Mouse (Mus musculus): ENCODE data around the gene Prdx5.

The Prdx5 gene

DNA sequence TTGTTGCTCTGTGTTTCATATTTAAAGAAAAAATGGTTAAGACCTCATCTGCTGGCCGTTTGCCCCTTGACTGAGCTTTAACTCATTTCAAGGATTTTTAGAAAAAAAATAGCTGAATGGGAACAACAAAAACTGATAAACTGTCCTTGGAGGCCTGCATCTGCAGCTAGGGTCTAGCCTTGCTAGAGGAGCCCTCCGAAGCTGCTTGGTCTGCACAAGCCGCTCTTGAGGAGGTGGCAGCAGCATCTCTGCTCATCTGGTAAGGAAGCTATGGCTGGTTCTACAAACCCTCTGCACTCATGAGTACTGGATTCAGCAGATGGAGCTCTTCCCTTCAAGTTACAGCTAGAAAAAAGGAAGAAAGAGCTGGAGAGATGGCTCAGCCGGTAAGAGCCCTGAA lies 31.9 kb downstream of the Prdx5 start:
- in situ Hi-C loops (cut with MboI) = no loop called here

DNA sequence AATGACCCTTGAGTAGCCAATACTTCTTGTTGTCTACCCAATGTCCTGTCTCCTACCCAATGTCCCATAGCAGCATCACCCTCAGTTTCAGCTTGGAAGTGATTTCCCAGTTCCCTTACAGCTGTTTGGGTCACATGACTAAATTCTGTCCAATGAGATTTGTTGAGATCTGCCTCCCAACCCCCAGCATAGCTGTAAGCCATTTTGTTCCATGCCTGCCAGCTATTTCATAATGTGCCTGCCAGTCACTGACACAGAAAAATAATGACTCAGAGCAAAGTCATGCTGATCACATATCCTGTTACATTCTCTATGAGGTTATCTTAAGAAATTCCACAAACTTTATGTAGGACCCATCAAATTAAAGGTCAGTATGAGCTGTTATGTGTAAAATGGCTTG lies 33.1 kb downstream of the Prdx5 start:
- in situ Hi-C loops (cut with MboI) = no loop called here

DNA sequence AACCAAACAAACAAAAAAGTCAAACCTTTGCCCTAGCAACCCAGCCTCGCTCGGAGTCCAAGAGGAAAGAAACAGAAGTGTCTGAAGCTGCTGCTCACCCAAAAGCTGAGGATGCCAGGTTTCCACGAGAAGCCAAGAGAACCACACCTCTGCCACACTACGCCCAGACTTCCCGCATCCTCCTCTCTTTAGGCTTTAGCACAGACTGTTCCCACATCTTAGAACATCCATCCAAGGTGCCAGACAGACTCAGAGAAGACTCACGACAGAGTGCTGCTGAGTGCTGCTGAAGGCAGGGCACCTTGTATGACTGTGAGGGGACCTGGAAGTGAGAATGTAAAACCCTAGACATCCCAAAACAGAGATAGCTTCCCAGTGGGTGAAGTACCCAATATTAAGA lies 34.1 kb downstream of the Prdx5 start:
- in situ Hi-C loops (cut with MboI) = no loop called here

DNA sequence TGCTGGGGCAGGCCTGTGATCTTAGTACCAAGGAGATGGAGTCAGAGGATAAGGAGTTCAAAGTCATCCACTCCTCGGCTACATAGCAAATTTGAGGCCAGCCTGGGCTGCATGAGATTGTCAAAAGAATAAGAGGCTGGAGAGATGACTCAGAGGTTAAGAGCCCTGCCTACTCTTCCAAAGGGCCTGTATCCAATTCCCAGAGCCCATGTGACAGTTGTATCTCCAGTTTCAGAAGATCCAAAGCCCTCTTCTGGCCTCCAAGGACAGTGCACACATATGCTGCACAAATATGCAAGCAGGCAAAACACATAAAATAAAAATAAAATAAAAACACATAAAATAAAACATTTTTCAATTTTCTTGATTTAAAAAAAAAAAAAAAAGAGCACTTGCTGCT lies 35.6 kb downstream of the Prdx5 start:
- in situ Hi-C loops (cut with MboI) = no loop called here

DNA sequence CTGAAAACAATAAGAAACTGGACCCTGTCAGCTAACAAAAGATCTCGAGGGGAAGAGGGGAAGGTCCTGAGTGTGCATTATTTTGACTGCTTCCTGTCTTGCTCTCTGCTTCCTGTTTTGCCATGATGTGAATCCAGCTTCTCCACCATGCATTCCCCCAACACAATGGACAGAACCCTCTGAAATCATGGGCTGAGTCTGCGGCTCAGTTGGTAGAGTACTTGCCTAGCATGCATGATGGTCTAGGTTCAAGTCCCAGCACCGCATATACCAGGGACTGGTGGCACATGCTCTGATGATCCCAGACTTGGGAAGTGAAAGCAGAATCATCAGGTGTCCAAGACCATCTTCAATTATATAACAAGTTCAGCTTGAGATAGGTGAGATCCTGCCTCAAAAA lies 37.2 kb downstream of the Prdx5 start:
- in situ Hi-C loops (cut with MboI) = no loop called here

DNA sequence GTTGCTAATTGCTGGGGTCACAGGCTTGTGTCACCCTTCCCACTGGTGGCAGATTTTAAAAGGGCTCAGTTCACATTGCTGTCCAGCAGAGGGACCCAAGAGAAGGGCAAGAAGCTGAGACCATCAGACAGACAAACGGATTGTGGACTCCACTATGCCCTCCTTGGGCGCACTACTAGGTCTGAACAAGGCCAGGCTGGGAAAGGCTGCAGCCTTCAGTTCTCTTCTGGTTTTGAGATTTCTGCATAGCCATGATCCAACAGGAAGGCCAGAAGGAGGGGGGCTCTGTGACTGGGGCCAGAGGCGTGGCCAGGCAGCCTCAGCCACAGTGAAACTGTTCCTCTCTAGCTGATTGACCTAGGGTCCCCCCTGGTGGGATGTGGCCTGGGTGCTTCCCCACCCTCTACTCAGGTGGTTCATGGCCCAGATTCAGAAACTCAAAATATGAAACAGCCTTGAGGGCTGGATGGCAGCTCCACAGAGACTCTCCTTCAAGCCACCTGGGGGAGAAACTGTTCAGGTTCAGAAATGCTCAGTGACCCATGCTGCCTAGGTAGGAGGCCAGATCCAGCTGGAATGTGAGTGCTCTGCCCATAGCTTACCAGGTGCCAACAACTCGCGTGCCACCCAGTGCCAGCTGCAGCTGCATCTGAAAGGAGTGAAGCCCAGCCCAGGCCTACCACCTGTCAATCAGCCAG lies 38.2 kb downstream of the Prdx5 start:
- in situ Hi-C loops (cut with MboI) = no loop called here

DNA sequence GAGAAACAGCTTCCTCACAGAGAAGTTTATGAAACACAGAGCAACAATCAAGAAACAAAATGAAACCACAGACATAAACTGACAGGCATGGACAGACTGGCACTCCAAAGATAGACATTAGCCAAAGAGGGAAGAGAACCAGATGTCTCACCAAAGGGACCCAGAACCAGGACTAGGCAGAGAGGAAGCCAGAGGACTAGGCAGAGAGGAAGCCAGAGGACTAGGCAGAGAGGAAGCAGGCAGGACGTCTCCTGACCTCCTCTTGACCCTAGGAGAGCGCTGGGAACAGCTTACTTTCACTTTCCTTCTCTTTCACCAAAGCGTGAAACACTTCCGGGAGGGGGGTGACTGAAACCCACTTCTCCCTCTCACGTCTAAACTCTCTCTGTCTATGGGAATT lies 40.6 kb downstream of the Prdx5 start:
- in situ Hi-C loops (cut with MboI) = no loop called here

DNA sequence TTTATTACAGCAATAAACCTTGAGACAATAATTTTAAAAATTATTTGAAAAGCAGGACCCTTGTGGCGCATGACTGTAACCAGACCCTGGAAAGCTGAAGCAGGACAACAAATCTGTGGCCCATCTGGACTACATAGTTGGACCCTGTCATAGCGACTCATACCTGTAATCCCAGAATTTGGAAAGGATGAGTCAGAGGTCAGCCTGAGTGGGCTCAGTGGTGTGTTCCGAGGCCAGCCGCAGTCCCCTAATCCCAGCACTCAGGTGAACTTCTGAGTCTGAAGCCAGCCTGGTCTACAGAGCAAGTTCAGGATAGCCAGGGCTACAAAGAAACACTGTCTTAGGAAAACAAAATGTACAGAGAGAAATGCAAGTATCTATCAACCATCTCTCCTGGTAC lies 48.5 kb downstream of the Prdx5 start:
- in situ Hi-C loops (cut with MboI) = no loop called here

DNA sequence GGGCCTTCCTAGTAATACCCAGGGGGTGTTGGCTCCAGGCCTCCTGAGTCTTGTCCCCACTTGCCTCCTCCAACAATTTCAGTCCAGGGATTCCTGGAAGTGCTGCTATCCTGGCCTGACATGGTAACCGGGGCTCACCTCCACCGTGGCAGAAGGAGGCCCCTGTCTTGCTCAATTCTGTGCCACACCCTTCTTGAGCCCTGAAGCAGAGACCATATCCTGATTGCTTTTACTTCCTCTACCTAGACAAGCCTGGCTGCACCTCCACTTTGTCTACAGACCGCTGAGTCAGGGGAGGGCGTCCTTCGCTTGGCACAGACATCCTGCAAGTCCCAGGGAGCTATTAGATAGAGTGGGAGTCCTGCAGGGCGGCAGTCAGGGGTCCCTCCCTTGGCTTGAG lies 49.2 kb downstream of the Prdx5 start:
- in situ Hi-C loops (cut with MboI) = no loop called here

DNA sequence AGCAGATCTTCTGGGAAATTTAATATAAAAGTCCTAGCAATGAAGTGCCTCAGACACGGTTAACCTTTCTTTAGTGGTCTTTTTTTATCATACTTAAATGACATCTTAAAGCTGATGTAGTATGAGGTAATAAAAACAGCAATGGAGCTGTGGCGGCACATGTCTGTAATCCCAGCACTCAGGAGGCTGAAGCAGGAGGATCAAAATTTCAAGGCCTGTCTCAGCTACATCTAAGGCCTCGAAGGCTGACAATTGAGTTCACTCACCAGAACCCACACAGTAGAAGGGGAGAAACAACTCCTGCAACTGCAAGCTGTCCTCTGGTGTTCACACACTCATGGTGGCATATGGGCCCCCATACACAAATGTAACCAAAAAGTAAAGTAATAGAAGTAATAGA lies 49.9 kb downstream of the Prdx5 start:
- in situ Hi-C loops (cut with MboI) = no loop called here

DNA sequence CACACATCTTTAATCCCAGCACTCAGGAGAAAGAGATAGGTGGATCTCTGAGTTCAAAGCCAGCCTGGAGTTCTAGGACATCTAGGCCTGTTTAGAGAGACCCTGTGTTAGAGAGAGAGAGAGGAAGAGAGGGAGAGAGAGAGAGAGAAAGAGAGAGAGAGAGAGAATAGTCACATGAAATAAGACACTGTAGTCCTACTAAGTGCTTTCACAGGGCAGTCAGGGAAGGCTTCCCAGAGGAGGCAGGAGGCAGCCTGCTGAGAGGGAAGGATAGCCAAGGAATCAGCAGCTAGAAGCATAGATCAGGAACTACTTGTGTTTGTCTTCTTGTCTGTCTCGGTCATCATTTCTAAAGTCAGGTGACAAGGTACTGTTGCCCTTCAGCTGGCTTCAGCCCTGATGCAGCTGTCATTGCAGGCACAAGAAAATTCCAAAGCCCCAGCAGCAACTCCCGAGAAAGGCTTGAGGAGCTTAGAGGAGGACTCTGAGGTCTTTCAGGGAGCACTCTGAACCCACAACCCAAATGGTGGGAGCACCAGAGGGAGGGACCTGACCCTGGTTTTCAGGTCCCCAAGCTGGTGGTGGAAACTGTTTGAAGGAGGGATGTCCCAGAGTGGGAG lies 50.8 kb downstream of the Prdx5 start:
- in situ Hi-C loops (cut with MboI) = no loop called here

DNA sequence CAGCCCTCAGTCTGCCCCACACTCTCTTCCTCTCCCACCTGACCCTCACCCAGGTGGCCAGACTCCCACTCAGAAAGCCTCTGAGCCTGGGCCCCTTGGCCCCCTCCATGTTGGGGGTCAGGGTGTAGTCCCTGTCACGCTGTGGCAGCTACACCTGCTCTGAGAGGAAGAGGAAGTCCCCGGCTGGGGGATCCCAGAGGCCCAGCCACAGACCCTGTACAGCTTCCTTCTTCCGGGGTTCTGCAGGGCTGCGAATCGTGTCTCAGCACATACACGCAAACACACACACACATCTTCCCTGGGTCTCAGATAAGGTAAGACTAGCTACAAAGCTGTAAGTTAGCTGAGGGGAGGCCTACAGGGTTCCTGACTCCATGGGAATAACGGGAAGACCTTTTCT lies 51.9 kb downstream of the Prdx5 start, which contains the start of gene Ccdc88b:
TSS of gene Ccdc88b (minus strand) at position 181 of the 400 bp plus-strand sequence.
- in situ Hi-C loops (cut with MboI) = no loop called here

DNA sequence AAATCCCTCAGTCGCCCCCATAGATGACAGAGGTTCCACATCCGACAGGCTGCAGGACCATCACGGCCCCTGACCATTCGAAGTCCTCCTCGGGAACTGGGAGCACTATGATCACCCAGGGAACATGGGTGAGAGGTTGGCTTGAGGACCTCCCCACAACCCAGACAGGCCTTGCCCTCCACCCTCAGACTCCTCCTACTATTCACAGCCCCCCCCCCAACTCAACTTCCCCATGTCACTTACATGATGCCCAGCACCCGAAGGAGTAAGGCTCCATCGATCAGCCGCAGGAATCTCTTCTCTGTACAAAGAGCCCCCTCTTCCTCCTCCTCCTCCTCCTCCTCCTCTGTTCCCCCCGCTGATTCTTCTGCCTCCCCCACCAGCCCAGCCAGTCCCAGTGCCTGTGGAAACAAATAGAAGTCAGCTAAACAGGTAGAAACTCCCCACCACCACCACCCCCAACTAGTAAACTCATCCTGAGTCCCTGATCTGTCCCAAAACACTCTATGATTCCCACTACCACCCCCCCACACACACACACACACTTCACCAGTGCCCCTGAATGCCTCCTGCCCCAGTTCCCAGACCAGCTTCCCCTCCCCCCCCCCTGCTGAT lies 52.4 kb downstream of the Prdx5 start:
- in situ Hi-C loops (cut with MboI) = no loop called here

DNA sequence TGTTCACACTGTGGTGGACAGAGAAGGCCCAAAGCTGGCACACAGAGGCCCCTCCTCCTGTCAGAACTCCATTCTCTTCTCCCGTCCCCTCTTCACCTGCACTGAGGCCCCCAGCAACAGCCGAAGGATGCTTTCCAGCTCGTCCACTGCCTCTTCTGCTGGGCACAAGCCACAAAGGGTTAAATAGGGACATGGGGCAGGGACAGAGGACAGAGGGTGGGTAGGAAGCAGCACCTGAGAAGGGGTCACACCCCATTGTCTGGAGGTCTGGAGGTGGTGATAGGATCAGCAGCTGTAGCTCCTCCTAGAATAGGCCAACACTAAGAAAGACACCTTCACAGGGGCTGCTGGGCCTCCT lies 52.9 kb downstream of the Prdx5 start:
- in situ Hi-C loops (cut with MboI) = no loop called here
